In genomic region chr15:99442358-99442757, GRCm38 (mm10) we compare ENCODE assay signal across 27 mouse cellular contexts. TPM values are rescaled to one million over a fixed set of nuclear protein-coding genes. Genes with fewer than 3 reads are reported as not detected.
A peak's percentile ranks its signal among the peaks of the same experiment; 100 is the strongest.
DNase-seq lines count a peak whose midpoint lies in the region; ATAC-seq and TF ChIP-seq lines count a peak whose summit lies in the region.
"Had no signal": no experiment of that assay in that cellular context is flagged by ENCODE, and none has a peak within 500 bp of the region (broad histone marks: within the 10 kb centered on the region; RNA-seq: fewer than 3 reads in every experiment).

No protein-coding gene starts in this region.

- no peak overlapping the region for H3K4me3 ChIP-seq in gastrocnemius, adult 2 months
- H3K4me3 ChIP-seq in kidney, postnatal 0 days (replicated peaks; ENCODE audit: low read depth, low read length) = no peak overlapping the region
- H3K4me3 ChIP-seq in stomach, embryonic 14.5 days (ENCODE audit: low read depth, low read length) = no peak overlapping the region
- H3K4me3 ChIP-seq in stomach, postnatal 0 days (ENCODE audit: low read depth, low read length) = no peak overlapping the region
- no peak overlapping the region for H3K4me3 ChIP-seq in hindbrain, postnatal 0 days (ENCODE audit: low read length)
- H3K4me3 ChIP-seq: erythroblast, embryonic 14.5 days; forebrain, embryonic 12.5 days; hindbrain, embryonic 13.5 days; layer of hippocampus, adult 2 months; liver, embryonic 12.5 days; midbrain, embryonic 10.5 days; midbrain, embryonic 15.5 days; neural tube, embryonic 12.5 days had no signal

- TF ChIP-seq CTCF in gastrocnemius, adult 2 months (IDR thresholded peaks at IDR 0.05) = no peak
- no peak for TF ChIP-seq CTCF in kidney, postnatal 0 days (IDR thresholded peaks at IDR 0.05; ENCODE audit: low read depth)
- TF ChIP-seq CTCF in stomach, postnatal 0 days (IDR thresholded peaks at IDR 0.05; ENCODE audit: low read depth) = no peak
- no peak for TF ChIP-seq CTCF in hindbrain, postnatal 0 days (IDR thresholded peaks at IDR 0.05; ENCODE audit: low read depth)

- intact Hi-C loops in gastrocnemius, adult 2 months (cut with DNase I) = no loop called here

- no peaks in the 10 kb centered on the region for H3K9me3 ChIP-seq in kidney, postnatal 0 days (replicated peaks; ENCODE audit: low read length)
- H3K9me3 ChIP-seq in stomach, embryonic 14.5 days (ENCODE audit: control insufficient read depth, low read depth, low read length) = no peaks in the 10 kb centered on the region
- H3K9me3 ChIP-seq in stomach, postnatal 0 days (ENCODE audit: control insufficient read depth, low read length) = no peaks in the 10 kb centered on the region
- no peaks in the 10 kb centered on the region for H3K9me3 ChIP-seq in hindbrain, postnatal 0 days (ENCODE audit: low read length)
- H3K9me3 ChIP-seq: forebrain, embryonic 12.5 days; G1E; hindbrain, embryonic 13.5 days; liver, embryonic 12.5 days; midbrain, embryonic 10.5 days; midbrain, embryonic 15.5 days; neural tube, embryonic 12.5 days had no signal

- no peak for ATAC-seq in kidney, postnatal 0 days (replicated peaks; ENCODE audit: low FRiP score, low read depth)
- ATAC-seq in stomach, embryonic 14.5 days (ENCODE audit: insufficient number of reproducible peaks, insufficient read depth, low FRiP score, low read depth) = no peak
- no peak for ATAC-seq in stomach, postnatal 0 days (ENCODE audit: low FRiP score, low TSS enrichment)
- ATAC-seq in hindbrain, postnatal 0 days = no peak
- ATAC-seq: liver, embryonic 12.5 days; liver, postnatal 0 days; midbrain, embryonic 15.5 days had no signal

- no peaks in the 10 kb centered on the region for H3K27me3 ChIP-seq in kidney, postnatal 0 days (ENCODE audit: insufficient read depth, low read length)
- H3K27me3 ChIP-seq in stomach, embryonic 14.5 days (ENCODE audit: control insufficient read depth, insufficient read depth, low read length) = no peaks in the 10 kb centered on the region
- no peaks in the 10 kb centered on the region for H3K27me3 ChIP-seq in stomach, postnatal 0 days (ENCODE audit: control insufficient read depth, insufficient read depth, low read length)
- H3K27me3 ChIP-seq in hindbrain, postnatal 0 days (ENCODE audit: insufficient read depth, low read length) = no peaks in the 10 kb centered on the region
- H3K27me3 ChIP-seq: forebrain, embryonic 12.5 days; hindbrain, embryonic 13.5 days; liver, embryonic 12.5 days; midbrain, embryonic 15.5 days; neural tube, embryonic 12.5 days had no signal

- WGBS in kidney, postnatal 0 days = 27% methylated on average over 7 of the region's 7 CpGs
- WGBS in stomach, embryonic 14.5 days = 77% methylated on average over 7 of the region's 7 CpGs
- WGBS in stomach, postnatal 0 days = 67% methylated on average over 7 of the region's 7 CpGs
- WGBS in hindbrain, postnatal 0 days = 85% methylated on average over 7 of the region's 7 CpGs

- DNase-seq in gastrocnemius, adult 2 months = no peak
- no peak for DNase-seq in gastrocnemius, postnatal 4 days (ENCODE audit: low spot score in 2 of 2)
- peak; percentile 83 for DNase-seq in kidney, postnatal 0 days (ENCODE audit: low spot score)
- no peak for DNase-seq in kidney, adult 11 months
- no peak for DNase-seq in stomach, postnatal 0 days (ENCODE audit: low spot score)
- DNase-seq in hindbrain, postnatal 0 days (ENCODE audit: low spot score) = no peak
- DNase-seq: adrenal gland, adult 8-10 months; cerebellum, adult 2 months; cerebellum, postnatal 14 days; heart, adult 11 months; heart, postnatal 4 days; kidney, adult 2 months; kidney, postnatal 36 days; liver, postnatal 0 days; right cerebral cortex, postnatal 4 days; thymus, postnatal 4 days had no signal

- TF ChIP-seq EP300 in stomach, postnatal 0 days (optimal IDR thresholded peaks at IDR 0.05) = no peak

- 0 out of 2 replicates have a peak overlapping the region, but pooled peaks have one; percentile 2 for H3K27ac ChIP-seq in gastrocnemius, adult 2 months
- H3K27ac ChIP-seq in kidney, postnatal 0 days = 0 out of 2 replicates have a peak overlapping the region, but pooled peaks have one; percentile 5
- H3K27ac ChIP-seq in stomach, embryonic 14.5 days (ENCODE audit: low read length) = peak overlapping the region; percentile 93; the same call in 1 of the 2 replicates
- no peak overlapping the region for H3K27ac ChIP-seq in stomach, postnatal 0 days (replicated peaks)
- H3K27ac ChIP-seq in hindbrain, postnatal 0 days = no peak overlapping the region
- H3K27ac ChIP-seq: forebrain, embryonic 12.5 days; hindbrain, embryonic 13.5 days; layer of hippocampus, adult 2 months; liver, embryonic 12.5 days; midbrain, embryonic 10.5 days; midbrain, embryonic 15.5 days; neural tube, embryonic 12.5 days had no signal

- no peak overlapping the region for H3K9ac ChIP-seq in kidney, postnatal 0 days (ENCODE audit: low read depth, low read length)
- H3K9ac ChIP-seq in stomach, embryonic 14.5 days (replicated peaks; ENCODE audit: low read depth, low read length) = no peak overlapping the region
- H3K9ac ChIP-seq in stomach, postnatal 0 days (ENCODE audit: low read length) = no peak overlapping the region
- no peak overlapping the region for H3K9ac ChIP-seq in hindbrain, postnatal 0 days (replicated peaks; ENCODE audit: low read length)
- H3K9ac ChIP-seq: forebrain, embryonic 12.5 days; hindbrain, embryonic 13.5 days; liver, embryonic 12.5 days; liver, postnatal 0 days; midbrain, embryonic 15.5 days; neural tube, embryonic 12.5 days had no signal

- H3K36me3 ChIP-seq in kidney, postnatal 0 days (ENCODE audit: insufficient read depth, low read length) = 0 out of 2 replicates have a peak, but pooled peaks cover 3% of the 10 kb centered on the region
- H3K36me3 ChIP-seq in stomach, embryonic 14.5 days (ENCODE audit: control insufficient read depth, insufficient read depth, low read length) = no peaks in the 10 kb centered on the region; the same call in 1 of the 2 replicates
- no peaks in the 10 kb centered on the region for H3K36me3 ChIP-seq in stomach, postnatal 0 days (ENCODE audit: control insufficient read depth, insufficient read depth, low read length)
- no peaks in the 10 kb centered on the region for H3K36me3 ChIP-seq in hindbrain, postnatal 0 days (ENCODE audit: insufficient read depth, low read length)
- H3K36me3 ChIP-seq: midbrain, embryonic 15.5 days had no signal

- H3K4me2 ChIP-seq in kidney, postnatal 0 days (ENCODE audit: low read length) = no peak overlapping the region
- no peak overlapping the region for H3K4me2 ChIP-seq in stomach, embryonic 14.5 days (replicated peaks; ENCODE audit: low read depth, low read length)
- H3K4me2 ChIP-seq in stomach, postnatal 0 days (replicated peaks; ENCODE audit: low read depth) = no peak overlapping the region
- H3K4me2 ChIP-seq in hindbrain, postnatal 0 days (ENCODE audit: low read depth, low read length) = no peak overlapping the region
- H3K4me2 ChIP-seq: forebrain, embryonic 12.5 days; heart, embryonic 11.5 days; hindbrain, embryonic 13.5 days; liver, embryonic 12.5 days; midbrain, embryonic 15.5 days; neural tube, embryonic 12.5 days had no signal

- peaks cover 27% of the 10 kb centered on the region for H3K4me1 ChIP-seq in kidney, postnatal 0 days (replicated peaks; ENCODE audit: insufficient read depth, low read length)
- H3K4me1 ChIP-seq in stomach, embryonic 14.5 days (ENCODE audit: control insufficient read depth, insufficient read depth, low read length) = peaks cover 34% of the 10 kb centered on the region
- H3K4me1 ChIP-seq in stomach, postnatal 0 days (replicated peaks; ENCODE audit: control insufficient read depth, insufficient read depth) = peaks cover 3% of the 10 kb centered on the region
- H3K4me1 ChIP-seq in hindbrain, postnatal 0 days (ENCODE audit: insufficient read depth, low read length) = peaks cover 11% of the 10 kb centered on the region; the same call in 1 of the 2 replicates

RNA-seq across cellular contexts. Expression of gene Nckap5l, which starts 15.2 kb away (rescaled TPM):
- total RNA-seq in gastrocnemius, adult 2 months (2021) = 1 to 10 TPM; 2.3 to 2.7 TPM
- 10 to 100 TPM; 37.2 to 39.4 TPM for total RNA-seq in gastrocnemius, postnatal 4 days (2021)
- polyA plus RNA-seq in kidney, postnatal 0 days (2015; fragmentation: Nextera tagmentation; extraction: Ambion mirVana) = 6.5 and 8.0 TPM in 2 replicates
- polyA plus RNA-seq in stomach, embryonic 14.5 days (2014; fragmentation: Nextera tagmentation; extraction: Ambion mirVana) = 8.9 and 9.3 TPM in 2 replicates
- polyA plus RNA-seq in stomach, postnatal 0 days (2015; fragmentation: Nextera tagmentation; extraction: Ambion mirVana) = 2.1 and 2.4 TPM in 2 replicates
- total RNA-seq in hindbrain, postnatal 0 days (2014; rRNA removed) = 19.5 and 23.4 TPM in 2 replicates
- polyA plus RNA-seq in hindbrain, postnatal 0 days (2015; fragmentation: Nextera tagmentation; extraction: Ambion mirVana) = 10.0 and 11.4 TPM in 2 replicates

RNA-seq across cellular contexts. Expression of gene Bcdin3d, which starts 32.2 kb away (rescaled TPM):
- total RNA-seq in gastrocnemius, adult 2 months (2021) = 1 to 10 TPM; 4.3 to 4.5 TPM
- total RNA-seq in gastrocnemius, postnatal 4 days (2021) = 1 to 10 TPM; 7.2 to 7.4 TPM
- polyA plus RNA-seq in kidney, postnatal 0 days (2015; fragmentation: Nextera tagmentation; extraction: Ambion mirVana) = 16.1 and 16.3 TPM in 2 replicates
- polyA plus RNA-seq in stomach, embryonic 14.5 days (2014; fragmentation: Nextera tagmentation; extraction: Ambion mirVana) = 12.9 and 16.7 TPM in 2 replicates
- polyA plus RNA-seq in stomach, postnatal 0 days (2015; fragmentation: Nextera tagmentation; extraction: Ambion mirVana) = 9.3 and 10.4 TPM in 2 replicates
- total RNA-seq in hindbrain, postnatal 0 days (2014; rRNA removed) = 10.1 and 13.7 TPM in 2 replicates
- 12.6 and 12.7 TPM in 2 replicates for polyA plus RNA-seq in hindbrain, postnatal 0 days (2015; fragmentation: Nextera tagmentation; extraction: Ambion mirVana)

RNA-seq across cellular contexts. Expression of gene Tmbim6, which starts 49.7 kb away (rescaled TPM):
- 100 to 1,000 TPM; 181 to 184 TPM for total RNA-seq in gastrocnemius, adult 2 months (2021)
- total RNA-seq in gastrocnemius, postnatal 4 days (2021) = 100 to 1,000 TPM; 205 to 215 TPM
- 774 and 842 TPM in 2 replicates for polyA plus RNA-seq in kidney, postnatal 0 days (2015; fragmentation: Nextera tagmentation; extraction: Ambion mirVana)
- 317 and 355 TPM in 2 replicates for polyA plus RNA-seq in stomach, embryonic 14.5 days (2014; fragmentation: Nextera tagmentation; extraction: Ambion mirVana)
- 469 and 479 TPM in 2 replicates for polyA plus RNA-seq in stomach, postnatal 0 days (2015; fragmentation: Nextera tagmentation; extraction: Ambion mirVana)
- total RNA-seq in hindbrain, postnatal 0 days (2014; rRNA removed) = 323 and 346 TPM in 2 replicates
- 355 and 374 TPM in 2 replicates for polyA plus RNA-seq in hindbrain, postnatal 0 days (2015; fragmentation: Nextera tagmentation; extraction: Ambion mirVana)

Comparison
In these comparisons a context has a peak if more than half of its experiments do, and no peak if none do; other contexts are left out.
1. H3K27ac ChIP-seq: peak in gastrocnemius, adult 2 months (single experiment), kidney, postnatal 0 days (single experiment) and stomach, embryonic 14.5 days (single experiment); none in stomach, postnatal 0 days (single experiment) and hindbrain, postnatal 0 days (single experiment).